Mouse (Mus musculus) kidney, adult 2 months (tissue): ENCODE data around the gene Trmt10b.

ENCODE experiments used
- CTCF ChIP-seq: fragments of 200-500 bp; conservative IDR thresholded peaks from 2 replicates; pipeline ENCODE4 v1.5.1; 2011; ENCODE audit warnings: low read depth, mild to moderate bottlenecking, control low read depth, low read length, moderate library complexity, mixed read lengths; ENCODE audit not compliant: insufficient read depth, insufficient read length
- POLR2A ChIP-seq: fragments of 200-500 bp; IDR thresholded peaks from one replicate; pipeline ENCODE4 v1.6.1; 2011; ENCODE audit warnings: low read depth, low read length, control low read depth

DNA sequence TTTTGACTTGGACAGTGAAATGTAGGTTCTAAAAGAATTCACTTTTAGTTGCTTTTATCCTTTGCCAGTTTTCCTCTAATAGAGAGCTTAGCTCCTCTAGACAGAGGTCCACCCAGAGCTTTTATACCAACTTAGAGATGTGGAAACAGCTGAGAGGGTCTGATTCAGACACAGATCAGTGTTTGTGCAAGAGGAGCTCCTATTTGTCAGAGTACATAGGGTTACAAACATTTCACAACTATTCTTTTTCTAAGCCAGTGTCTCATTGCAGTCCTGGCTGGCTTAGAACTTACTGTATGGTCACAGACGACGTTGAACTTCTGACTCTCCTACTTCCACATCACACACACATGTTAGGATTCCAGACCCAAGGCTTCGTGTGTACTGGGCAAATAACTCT, 59.7 kb downstream of the Trmt10b start:
- TF ChIP-seq CTCF (no peak), POLR2A (no peak)
